Mouse (Mus musculus): Measurements from ENCODE around the gene Zbtb24. TPM values are rescaled to one million over a fixed set of nuclear protein-coding genes. Genes with fewer than 3 reads are reported as not detected.

Zbtb24 gene
- polyA plus RNA-seq, 2 experiments from 2014 or later: 27.5 to 35.8 TPM

DNA sequence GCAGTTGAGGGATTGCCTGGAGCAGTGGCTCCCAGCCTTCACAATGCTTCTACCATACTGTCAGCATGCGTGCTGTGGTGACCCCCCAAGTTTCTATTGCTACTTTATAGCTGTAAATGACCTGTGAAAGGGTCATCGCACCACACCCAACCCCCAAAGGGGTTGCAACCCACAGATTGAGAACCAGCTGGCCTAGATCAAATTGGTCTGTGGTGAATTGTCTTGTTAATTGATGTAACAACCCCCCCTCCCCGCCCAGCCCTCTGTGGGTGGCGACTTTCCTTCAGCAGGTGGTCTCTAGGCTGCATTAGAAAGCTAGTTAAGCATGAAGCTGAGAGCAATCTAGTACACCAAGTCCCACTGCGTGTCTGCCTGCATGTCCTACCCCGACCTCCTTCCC is 17.1 kb downstream of the Zbtb24 start:
- ATAC-seq: no peak

DNA sequence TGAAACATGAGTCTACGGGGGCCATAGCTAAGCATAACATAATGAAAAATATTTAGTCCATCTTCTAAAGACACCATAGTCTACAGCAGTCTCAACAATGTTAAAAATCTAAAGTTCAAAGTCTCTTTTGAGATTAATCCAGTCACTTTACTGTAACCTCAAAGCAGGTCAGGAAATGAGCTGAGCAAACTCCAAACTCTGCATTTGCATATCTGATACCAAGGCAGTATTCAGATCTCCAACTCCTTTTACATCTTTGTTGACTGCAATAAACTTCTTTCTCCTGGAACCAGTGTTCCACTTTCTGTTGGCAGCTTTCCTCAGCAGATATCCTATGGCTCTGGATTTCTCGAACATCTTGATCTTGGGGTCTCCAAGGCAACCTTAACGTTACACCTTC is 20.5 kb downstream of the Zbtb24 start:
- ATAC-seq: no peak

DNA sequence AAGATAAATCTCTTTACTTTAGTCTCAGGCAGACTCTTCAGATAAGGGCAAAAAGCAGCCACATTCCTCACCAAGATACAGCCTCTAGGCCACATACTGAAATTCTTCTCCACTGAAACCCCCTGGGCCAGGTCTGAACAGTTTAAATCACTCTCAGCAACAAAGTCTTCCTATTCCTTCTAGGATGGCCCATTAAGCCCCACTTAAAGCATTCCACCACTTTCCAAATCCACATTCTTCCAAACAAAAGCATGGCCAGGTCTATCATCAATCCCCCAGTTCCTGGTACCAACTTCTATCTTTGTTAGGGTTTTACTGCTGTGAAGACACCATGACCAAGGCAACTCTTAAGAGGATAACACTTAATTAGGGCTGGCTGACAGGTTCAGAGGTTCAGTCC is 22.4 kb downstream of the Zbtb24 start:
- no peak for ATAC-seq

DNA sequence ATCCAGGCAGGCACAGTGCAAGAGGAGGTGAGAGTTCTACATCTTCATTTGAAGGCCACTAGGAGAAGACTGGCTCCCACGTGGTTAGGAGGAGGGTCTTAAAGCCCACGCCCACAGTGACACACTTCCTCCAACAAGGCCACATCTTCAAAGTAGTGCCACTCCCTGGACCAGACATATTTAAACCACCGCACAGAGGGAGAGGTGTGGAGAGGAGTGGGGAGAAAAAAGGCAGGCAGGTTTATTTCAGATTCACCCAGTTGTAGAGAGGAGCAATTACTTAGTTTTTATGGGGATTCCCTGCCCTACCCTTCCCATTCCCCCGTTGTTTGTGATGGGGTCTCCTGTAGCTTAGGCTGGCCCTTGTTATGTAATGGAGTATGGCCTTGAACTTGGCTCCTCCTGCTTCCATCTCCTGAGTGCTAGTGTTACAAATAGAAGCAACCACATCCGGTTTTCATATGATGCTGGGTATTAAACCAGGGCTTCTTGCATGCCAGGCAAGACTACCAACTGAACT is 22.8 kb downstream of the Zbtb24 start:
- ATAC-seq: peak; percentile 27

DNA sequence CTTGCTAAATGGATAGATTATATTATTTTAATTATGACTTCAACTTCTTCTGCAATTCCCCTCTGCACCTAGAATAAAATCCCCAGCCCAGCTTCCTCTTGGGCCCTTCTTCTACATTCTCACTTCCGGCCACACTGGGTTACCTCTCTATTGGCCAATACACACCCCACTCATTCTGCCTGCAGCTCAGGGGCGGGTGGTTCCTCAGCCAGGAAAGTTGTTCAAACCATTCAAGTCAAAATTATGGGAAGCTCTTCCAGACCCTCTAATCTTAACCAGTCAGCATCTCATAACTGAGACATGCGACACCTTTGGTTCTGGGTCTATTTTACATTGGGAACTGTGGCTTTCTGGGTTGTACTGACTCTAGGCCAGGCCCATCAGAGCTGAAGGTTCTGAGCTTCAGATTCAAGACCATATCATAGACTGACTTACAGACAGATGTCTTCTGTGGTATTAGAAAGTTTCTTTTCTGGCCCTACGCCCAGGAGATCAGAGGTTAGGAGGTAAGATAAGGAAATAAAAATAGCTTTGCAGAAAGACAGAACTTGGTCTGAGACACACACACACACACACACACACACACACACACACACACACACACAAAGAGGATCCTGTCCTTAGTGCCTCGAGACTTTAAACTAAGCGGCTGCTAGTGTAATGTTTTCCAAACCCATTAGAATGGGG is 23.7 kb downstream of the Zbtb24 start:
- peak; percentile 40 for ATAC-seq

DNA sequence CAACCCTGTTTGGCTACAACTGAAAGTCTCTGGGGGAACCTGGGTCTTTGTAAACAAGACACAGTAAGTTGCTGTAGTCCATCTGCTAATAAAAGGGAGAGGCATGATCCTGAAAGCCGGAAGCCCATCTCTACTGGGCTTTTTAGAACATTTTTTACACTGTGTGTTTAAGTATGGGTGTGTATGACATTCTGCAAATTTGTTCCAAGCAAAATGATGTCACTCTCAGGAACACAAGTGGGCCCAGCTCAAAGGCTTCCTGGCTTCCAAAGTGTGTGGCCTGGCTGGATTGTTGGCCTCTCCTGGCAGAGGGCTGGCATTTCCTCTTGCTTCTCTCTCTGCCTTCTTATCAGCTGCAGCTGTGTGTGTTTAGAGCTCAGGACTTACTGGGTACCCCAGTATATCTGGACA is 24.8 kb downstream of the Zbtb24 start:
- no peak for ATAC-seq

GRCm38 (mm10) chr10:41476171-41477017 is 26.2 kb downstream of the Zbtb24 start, which contains the start of gene Mical1:
TSS of gene Mical1 (plus strand) at chr10:41476314.
- ATAC-seq: peak; percentile 50

DNA sequence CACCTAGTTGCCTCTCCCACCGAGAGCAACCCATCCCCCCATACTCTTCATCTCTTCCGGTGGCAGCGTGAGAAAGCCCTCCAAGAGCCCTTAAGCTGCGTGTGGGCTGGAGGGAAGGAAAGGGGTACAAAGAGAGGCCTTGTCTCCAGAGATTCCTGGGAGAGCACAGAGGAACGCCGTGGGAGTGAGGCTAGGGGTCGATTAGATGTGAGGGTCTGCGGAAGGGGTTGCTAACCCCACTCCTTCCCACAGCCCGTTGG is 26.8 kb downstream of the Zbtb24 start:
- ATAC-seq: peak; percentile 20

DNA sequence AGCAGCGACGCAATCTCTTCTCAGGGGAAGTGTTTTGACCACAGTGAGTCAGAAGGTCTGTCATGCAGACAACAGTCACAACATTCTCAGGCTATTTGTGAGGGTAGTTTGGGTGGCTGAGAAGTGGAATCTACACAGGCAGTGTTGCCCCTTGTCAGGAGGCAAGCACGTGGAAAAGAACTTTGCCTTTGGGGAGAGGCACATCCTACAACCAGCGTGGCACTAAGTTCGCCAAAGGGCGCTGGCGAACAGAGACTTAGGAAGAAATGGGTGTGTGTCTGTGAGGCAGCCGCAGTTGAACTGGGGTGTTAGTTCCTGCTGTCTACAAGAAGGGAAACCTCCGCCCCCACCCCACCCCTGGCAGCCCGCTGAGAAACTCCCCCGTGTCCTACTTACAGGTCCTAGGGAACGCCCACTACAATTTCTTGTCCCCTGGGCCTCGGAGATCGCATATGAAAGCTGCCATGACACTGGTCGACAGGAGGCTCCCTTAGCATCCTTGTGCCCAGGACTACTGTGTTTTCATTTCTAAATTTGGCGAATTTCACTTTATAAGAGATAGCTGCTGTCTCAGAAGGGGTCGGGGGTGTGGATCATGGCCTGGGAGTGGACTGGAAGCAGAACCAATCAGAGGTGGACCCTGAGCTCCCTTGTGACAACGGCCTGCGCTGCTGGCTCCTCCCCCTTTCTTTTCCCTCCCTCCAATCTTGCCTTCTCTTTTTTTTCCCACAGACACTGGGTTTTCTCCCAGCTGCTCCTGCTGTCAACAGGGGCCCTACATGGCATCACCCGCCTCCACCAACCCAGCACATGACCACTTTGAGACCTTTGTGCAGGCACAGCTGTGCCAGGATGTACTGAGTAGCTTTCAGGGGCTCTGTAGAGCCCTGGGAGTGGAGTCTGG is 27.3 kb downstream of the Zbtb24 start:
- ATAC-seq: peak; percentile 50

GRCm38 (mm10) chr10:41479961-41480360 is 29.8 kb downstream of the Zbtb24 start:
- ATAC-seq: no peak

DNA sequence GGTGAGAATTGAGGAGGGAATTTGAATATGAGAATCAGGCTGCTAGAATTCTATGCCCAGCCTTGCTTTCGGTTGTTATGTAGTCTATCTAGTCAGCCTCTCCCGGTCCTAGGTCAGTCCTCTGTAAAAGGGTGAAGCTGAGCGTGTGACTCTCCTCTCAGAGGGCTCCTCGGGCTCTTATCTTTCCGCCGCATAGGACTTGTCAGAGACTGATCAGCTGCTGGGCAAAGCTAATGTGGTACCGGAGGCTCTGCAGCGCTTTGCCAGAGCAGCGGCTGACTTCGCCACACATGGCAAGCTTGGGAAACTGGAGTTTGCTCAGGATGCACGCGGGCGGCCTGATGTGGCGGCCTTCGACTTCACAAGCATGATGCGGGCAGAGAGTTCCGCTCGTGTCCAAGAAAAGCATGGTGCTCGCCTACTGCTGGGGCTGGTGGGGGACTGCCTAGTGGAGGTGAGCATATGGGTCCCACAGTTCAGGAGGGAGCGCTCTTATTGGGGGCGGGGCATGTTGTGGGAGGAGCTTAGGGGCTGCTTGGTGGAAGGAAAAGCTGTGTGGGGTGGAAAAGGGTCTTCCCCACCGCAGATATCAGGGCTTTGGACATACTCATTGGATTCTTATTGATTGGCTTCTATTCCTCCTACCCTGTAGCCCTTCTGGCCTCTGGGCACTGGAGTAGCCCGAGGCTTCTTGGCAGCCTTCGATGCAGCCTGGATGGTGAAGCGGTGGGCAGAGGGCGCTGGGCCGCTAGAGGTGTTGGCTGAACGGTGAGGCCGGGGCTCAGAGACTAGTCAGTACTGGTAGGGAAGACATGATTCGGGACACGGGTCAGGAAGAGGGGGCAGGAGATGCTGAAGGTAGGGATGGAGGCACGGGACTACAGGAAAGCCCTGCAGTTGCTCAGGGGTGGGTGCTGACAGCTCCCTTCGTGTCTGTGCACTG is 31.0 kb downstream of the Zbtb24 start:
- ATAC-seq: no peak

GRCm38 (mm10) chr10:41482446-41482845 is 32.3 kb downstream of the Zbtb24 start:
- ATAC-seq: no peak

- no peak for ATAC-seq
These were observed 35.6 kb downstream of the Zbtb24 start for GRCm38 (mm10) chr10:41485778-41486177.

DNA sequence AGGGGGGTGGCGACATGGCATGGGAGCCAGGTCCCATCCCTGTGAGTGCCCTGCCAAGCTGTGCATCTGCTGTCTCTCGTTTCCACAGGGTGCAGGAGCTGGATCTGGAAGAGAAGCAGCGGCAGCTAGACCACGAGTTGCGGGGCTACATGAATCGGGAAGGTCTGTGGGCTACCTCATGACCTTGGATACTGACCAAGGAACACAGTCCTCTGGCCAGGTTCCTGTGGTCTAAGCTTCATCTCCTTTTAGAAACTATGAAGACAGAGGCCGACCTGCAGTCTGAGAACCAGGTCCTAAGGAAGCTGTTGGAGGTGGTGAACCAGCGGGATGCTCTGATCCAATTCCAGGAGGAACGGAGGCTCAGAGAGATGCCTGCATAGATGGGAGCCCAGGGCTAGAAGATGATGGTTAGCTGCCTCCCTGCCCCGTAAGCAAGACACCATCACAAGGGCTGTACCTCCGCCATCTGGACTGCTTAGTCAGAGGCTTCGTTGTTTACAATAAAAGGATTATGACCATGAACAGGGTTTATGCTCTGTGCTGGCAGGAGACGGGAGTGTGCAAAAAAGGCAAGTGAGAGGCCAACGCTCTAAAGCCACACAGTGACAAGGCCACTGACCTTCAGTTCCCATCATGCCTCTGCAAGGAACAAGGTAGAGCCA is 36.5 kb downstream of the Zbtb24 start:
- ATAC-seq: no peak

DNA sequence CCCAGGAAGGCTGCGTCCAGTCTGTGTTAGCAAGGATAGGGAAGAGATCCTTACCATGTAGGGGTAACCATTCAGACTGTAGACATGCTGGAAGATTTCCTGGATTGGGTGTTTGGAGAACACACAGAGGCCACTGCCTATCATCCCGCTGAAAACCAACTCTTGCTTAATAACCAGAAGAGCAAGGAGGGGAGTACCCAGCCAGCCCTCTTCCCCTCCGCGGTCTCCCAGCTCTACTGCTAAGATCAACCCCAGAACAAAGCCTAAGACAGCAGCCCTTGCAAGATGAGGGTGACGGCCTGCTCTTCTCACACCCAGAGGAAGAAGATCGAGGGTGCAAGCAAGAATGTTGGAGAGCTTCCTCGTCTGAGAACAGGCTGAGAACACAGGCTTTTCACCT is 38.7 kb downstream of the Zbtb24 start:
- ATAC-seq: no peak

GRCm38 (mm10) chr10:41489294-41489693 is 39.1 kb downstream of the Zbtb24 start:
- ATAC-seq: no peak

DNA sequence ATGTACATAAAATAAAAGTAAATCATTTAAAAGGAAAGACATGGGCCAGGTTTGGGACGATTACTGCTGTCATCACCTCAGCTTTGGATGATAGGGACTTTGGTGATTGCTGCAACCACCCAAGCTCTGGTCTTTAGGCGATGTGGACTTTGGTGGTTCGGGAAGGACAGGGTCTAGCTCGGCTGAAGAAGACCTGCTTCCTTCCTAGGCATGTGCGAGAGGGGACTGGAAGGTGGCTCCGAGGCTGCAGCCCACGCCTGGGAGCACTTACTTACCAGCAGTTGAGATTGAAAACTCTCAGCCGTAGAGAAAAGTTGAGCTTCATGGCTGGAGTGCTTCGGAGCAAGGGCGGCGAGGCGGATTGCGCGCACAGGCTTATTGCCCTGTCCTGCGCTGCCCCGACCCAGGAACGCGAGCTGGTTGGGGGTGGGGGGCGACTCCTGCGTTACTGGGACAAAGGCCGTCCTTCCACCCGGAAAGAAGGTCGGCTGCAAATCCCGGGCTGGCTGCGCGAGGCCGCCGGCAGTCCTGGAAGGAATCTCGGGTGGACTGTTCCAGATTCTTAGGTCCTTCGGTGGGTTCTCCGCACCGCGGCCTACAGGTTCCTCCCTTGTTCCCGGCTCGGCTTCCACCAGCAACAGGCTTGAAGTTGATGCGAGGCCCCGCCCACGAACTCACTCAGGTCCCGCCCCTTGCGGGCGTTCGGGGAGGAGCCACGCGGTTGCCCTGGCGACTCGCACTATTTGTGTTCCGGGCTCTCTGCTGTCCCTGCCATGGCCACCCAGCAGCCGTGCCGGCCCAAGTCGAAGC is 39.7 kb downstream of the Zbtb24 start, which contains the start of the genes Smpd2 and Ppil6:
TSS of gene Smpd2 (minus strand) at position 662 of the 810 bp plus-strand sequence.
TSS of gene Ppil6 (plus strand) at position 732 of the 810 bp plus-strand sequence.
- peak; percentile 95 for ATAC-seq

DNA sequence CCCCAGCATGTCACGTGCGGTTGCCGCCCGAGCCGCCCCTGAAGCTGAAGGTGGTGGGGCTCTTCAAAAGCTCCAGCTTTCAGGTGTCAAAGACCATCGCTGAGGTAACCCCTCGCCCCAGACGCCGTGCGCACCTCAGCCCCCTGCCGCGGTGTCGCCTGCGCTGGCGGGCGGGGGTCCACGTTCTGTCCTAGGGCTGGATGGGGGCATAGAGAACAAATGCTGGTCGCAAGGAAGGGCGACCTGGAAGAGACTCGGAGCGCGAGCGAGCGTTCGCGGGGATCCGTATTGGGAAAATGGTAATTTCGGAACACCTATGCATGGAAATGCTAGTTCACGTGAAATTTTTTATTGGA is 40.3 kb downstream of the Zbtb24 start:
- ATAC-seq: no peak

GRCm38 (mm10) chr10:41491111-41491510 is 40.9 kb downstream of the Zbtb24 start:
- no peak for ATAC-seq

DNA sequence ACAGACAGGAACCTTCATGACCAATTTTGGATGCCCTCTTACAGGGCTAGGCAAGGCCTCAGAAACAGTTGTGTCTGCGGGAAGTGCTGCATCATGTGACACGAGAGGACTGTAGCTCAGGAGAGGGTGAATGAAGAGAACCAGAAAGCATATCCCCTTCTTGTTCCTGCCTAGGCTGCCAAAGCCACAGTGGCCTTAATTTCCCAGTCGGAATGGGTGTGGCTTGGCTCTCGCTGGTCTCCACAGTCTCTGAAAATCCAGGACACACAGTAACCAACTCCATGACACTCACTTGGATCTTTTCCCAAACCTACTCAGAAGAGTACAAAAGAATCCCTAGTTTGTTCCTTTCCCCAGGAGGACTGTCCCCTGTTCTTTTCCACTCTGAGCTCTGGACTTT is 50.8 kb downstream of the Zbtb24 start:
- ATAC-seq: no peak
